Mouse (Mus musculus) stomach, embryonic 14.5 days (tissue): ENCODE measurements at regions not wholly inside any gene's neighbourhood (a gene's known extent, or its start where the extent isn't known, plus 50 kb on each side); places are given as distances from the start of the nearest gene placed in this dataset.

Experiments
- ATAC-seq: fragments of 200-750 bp; cut with Nextera tagmentation; 2 replicates; pipeline ENCODE4 v1.8.0; 2017; ENCODE audit warnings: low read depth, moderate TSS enrichment; ENCODE audit not compliant: insufficient number of reproducible peaks, insufficient read depth, low FRiP score
- H3K27ac ChIP-seq: fragments of 300-500 bp; sonication (generic); 2 replicates; pipeline ENCODE4 v1.5.1; 2014; ENCODE audit warnings: mild to moderate bottlenecking, low read length, moderate library complexity, mixed read lengths
- H3K27me3 ChIP-seq: fragments of 300-500 bp; sonication (generic); 2 replicates; pipeline ENCODE4 v1.6.1; 2014; ENCODE audit warnings: low read length, control low read depth, mixed read lengths; ENCODE audit not compliant: control insufficient read depth, insufficient read depth
- H3K36me3 ChIP-seq: fragments of 300-500 bp; sonication (generic); 2 replicates; pipeline ENCODE4 v1.6.1; 2014; ENCODE audit warnings: mild to moderate bottlenecking, control low read depth, low read length, moderate library complexity, mixed read lengths; ENCODE audit not compliant: control insufficient read depth, insufficient read depth
- H3K4me1 ChIP-seq: fragments of 300-500 bp; sonication (generic); 2 replicates; pipeline ENCODE4 v1.6.1; 2014; ENCODE audit warnings: low read length, control low read depth, mixed read lengths; ENCODE audit not compliant: control insufficient read depth, insufficient read depth
- H3K4me2 ChIP-seq: fragments of 300-500 bp; sonication (generic); replicated peaks from 2 replicates; pipeline ENCODE4 v1.6.1; 2014; ENCODE audit warnings: low read depth, low read length, control low read depth
- H3K4me3 ChIP-seq: fragments of 300-500 bp; sonication (generic); 2 replicates; pipeline ENCODE4 v1.5.1; 2014; ENCODE audit warnings: low read depth, low read length, control low read depth
- H3K9ac ChIP-seq: fragments of 300-500 bp; sonication (generic); replicated peaks from 2 replicates; pipeline ENCODE4 v1.6.1; 2014; ENCODE audit warnings: low read depth, mild to moderate bottlenecking, control low read depth, low read length, moderate library complexity, mixed read lengths
- H3K9me3 ChIP-seq: fragments of 300-500 bp; sonication (generic); 2 replicates; pipeline ENCODE4 v1.6.1; 2016; ENCODE audit warnings: low read depth, low read length, control low read depth; ENCODE audit not compliant: control insufficient read depth
- WGBS: fragments of 180-500 bp; shearing (Covaris S2); extraction: QIAGEN DNeasy Blood & Tissue Kit; methylation state at CpG from one replicate; pipeline ENCODE4 v1.1.7; 2014; 5-methylcytosine and 5-hydroxymethylcytosine counted together

GRCm38 (mm10) chr1:34930571-34930970 lies 80.8 kb downstream of the Plekhb2 start:
- Histone ChIP-seq H3K27me3 (no peaks in the 10 kb centered on the region), H3K4me1 (no peaks in the 10 kb centered on the region), H3K27ac (no peak overlapping the region), H3K4me3 (no peak overlapping the region), H3K9me3 (peaks cover 15% of the 10 kb centered on the region), H3K9ac (no peak overlapping the region), H3K36me3 (no peaks in the 10 kb centered on the region), H3K4me2 (no peak overlapping the region)
- ATAC-seq, result no peak
- WGBS, result 84% methylated on average over 11 of the region's 11 CpGs

- no peak overlapping the region for H3K4me3 ChIP-seq
- ATAC-seq, result no peak
- H3K36me3 ChIP-seq, result no peaks in the 10 kb centered on the region
- 63% methylated on average over 1 of the region's 1 CpGs for WGBS
- no peaks in the 10 kb centered on the region for H3K4me1 ChIP-seq
- no peak overlapping the region for H3K4me2 ChIP-seq
- H3K27ac ChIP-seq, result no peak overlapping the region
- no peaks in the 10 kb centered on the region for H3K27me3 ChIP-seq
- H3K9ac ChIP-seq, result no peak overlapping the region
- H3K9me3 ChIP-seq, result no peaks in the 10 kb centered on the region
Measured at GRCm38 (mm10) chr1:34943196-34943595, 93.4 kb downstream of the Plekhb2 start.

- Histone ChIP-seq H3K36me3 (no peaks in the 10 kb centered on the region), H3K4me2 (no peak overlapping the region), H3K4me3 (no peak overlapping the region), H3K27me3 (no peaks in the 10 kb centered on the region), H3K9ac (no peak overlapping the region), H3K27ac (no peak overlapping the region), H3K9me3 (no peaks in the 10 kb centered on the region), H3K4me1 (no peaks in the 10 kb centered on the region)
- 73% methylated on average over 19 of the region's 19 CpGs for WGBS
- no peak for ATAC-seq
Measured at GRCm38 (mm10) chr1:34961633-34962507, 112.1 kb downstream of the Plekhb2 start.

- Histone ChIP-seq H3K4me3 (no peak overlapping the region), H3K9me3 (no peaks in the 10 kb centered on the region), H3K36me3 (no peaks in the 10 kb centered on the region), H3K4me2 (no peak overlapping the region), H3K4me1 (no peaks in the 10 kb centered on the region), H3K9ac (no peak overlapping the region), H3K27ac (no peak overlapping the region), H3K27me3 (no peaks in the 10 kb centered on the region)
- WGBS, result 79% methylated on average over 6 of the region's 6 CpGs
- ATAC-seq, result no peak
Measured at GRCm38 (mm10) chr1:34962508-34962885, 112.7 kb downstream of the Plekhb2 start.

GRCm38 (mm10) chr1:34974801-34975200 lies 125.0 kb downstream of the Plekhb2 start:
- H3K4me1 ChIP-seq, result no peaks in the 10 kb centered on the region
- H3K27ac ChIP-seq, result no peak overlapping the region
- H3K4me3 ChIP-seq, result no peak overlapping the region
- peaks cover 4% of the 10 kb centered on the region; the same call in 1 of the 2 replicates for H3K9me3 ChIP-seq
- no peaks in the 10 kb centered on the region for H3K36me3 ChIP-seq
- H3K9ac ChIP-seq, result no peak overlapping the region
- 83% methylated on average over 6 of the region's 6 CpGs for WGBS
- ATAC-seq, result no peak
- H3K4me2 ChIP-seq, result no peak overlapping the region
- H3K27me3 ChIP-seq, result no peaks in the 10 kb centered on the region

GRCm38 (mm10) chr1:34978156-34978555 lies 128.4 kb downstream of the Plekhb2 start:
- Histone ChIP-seq H3K9me3 (peaks cover 4% of the 10 kb centered on the region; the same call in 1 of the 2 replicates), H3K27ac (no peak overlapping the region), H3K4me1 (no peaks in the 10 kb centered on the region), H3K9ac (no peak overlapping the region), H3K27me3 (no peaks in the 10 kb centered on the region), H3K4me3 (no peak overlapping the region), H3K36me3 (no peaks in the 10 kb centered on the region), H3K4me2 (no peak overlapping the region)
- WGBS, result 93% methylated on average over 10 of the region's 10 CpGs
- ATAC-seq, result no peak

- no peak overlapping the region for H3K27ac ChIP-seq
- 64% methylated on average over 3 of the region's 3 CpGs for WGBS
- no peaks in the 10 kb centered on the region for H3K4me1 ChIP-seq
- peaks cover 4% of the 10 kb centered on the region; the same call in 1 of the 2 replicates for H3K9me3 ChIP-seq
- no peak for ATAC-seq
- H3K9ac ChIP-seq, result no peak overlapping the region
- no peaks in the 10 kb centered on the region for H3K36me3 ChIP-seq
- no peak overlapping the region for H3K4me2 ChIP-seq
- no peaks in the 10 kb centered on the region for H3K27me3 ChIP-seq
- H3K4me3 ChIP-seq, result no peak overlapping the region
Measured at GRCm38 (mm10) chr1:34979350-34979749, 129.6 kb downstream of the Plekhb2 start.

- Histone ChIP-seq H3K9ac (no peak overlapping the region), H3K27ac (no peak overlapping the region), H3K4me1 (no peaks in the 10 kb centered on the region), H3K9me3 (peaks cover 4% of the 10 kb centered on the region; the same call in 1 of the 2 replicates), H3K4me2 (no peak overlapping the region), H3K4me3 (no peak overlapping the region), H3K36me3 (no peaks in the 10 kb centered on the region), H3K27me3 (no peaks in the 10 kb centered on the region)
- no peak for ATAC-seq
- 86% methylated on average over 2 of the region's 2 CpGs for WGBS
Measured at GRCm38 (mm10) chr1:34981934-34982333, 132.2 kb downstream of the Plekhb2 start.
